Mouse (Mus musculus): ENCODE results near the gene Krtap16-1. TPM values are rescaled to one million over a fixed set of nuclear protein-coding genes. Genes with fewer than 3 reads are reported as not detected.

Gene Krtap16-1
- polyA plus RNA-seq, 1 experiment from 2014 or later, result not detected

DNA sequence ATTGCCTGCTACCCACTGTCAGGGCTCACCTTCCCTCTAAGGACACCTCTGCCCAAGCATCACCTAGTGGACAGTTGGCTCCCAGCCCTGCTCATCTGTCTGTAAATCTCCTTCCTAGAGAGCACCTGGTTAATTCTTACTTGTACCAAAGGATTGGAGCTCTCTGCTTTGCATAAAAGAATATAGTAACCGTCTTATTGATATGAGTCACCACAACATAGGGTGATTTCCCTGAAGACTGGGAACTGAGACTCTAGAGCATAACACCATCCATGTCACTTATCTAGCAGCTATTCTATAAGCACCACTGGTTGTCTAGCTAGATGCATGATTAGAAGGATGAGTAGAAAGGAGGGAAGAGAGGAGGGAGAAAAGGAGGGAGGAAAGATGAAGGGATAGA is 3.0 kb downstream of the Krtap16-1 start:
- Histone ChIP-seq H3K4me1 (ENCODE audit: control insufficient read depth, insufficient read depth, low read length) (no peaks in the 10 kb centered on the region), H3K4me3 (ENCODE audit: low read length) (no peak overlapping the region), H3K4me2 (ENCODE audit: low read depth, low read length) (no peak overlapping the region), H3K27ac (ENCODE audit: low read length) (no peak overlapping the region), H3K9me3 (replicated peaks; ENCODE audit: control insufficient read depth, low read length) (no peaks in the 10 kb centered on the region), H3K9ac (ENCODE audit: low read length) (no peak overlapping the region), H3K36me3 (ENCODE audit: control insufficient read depth, insufficient read depth) (no peaks in the 10 kb centered on the region), H3K27me3 (ENCODE audit: control insufficient read depth, insufficient read depth, low read length) (peaks cover 4% of the 10 kb centered on the region; the same call in 1 of the 2 replicates)
- WGBS, result 82% methylated on average over 1 of the region's 1 CpGs
- no peak for ATAC-seq (replicated peaks; ENCODE audit: extremely low read depth, insufficient read depth, low FRiP score)

DNA sequence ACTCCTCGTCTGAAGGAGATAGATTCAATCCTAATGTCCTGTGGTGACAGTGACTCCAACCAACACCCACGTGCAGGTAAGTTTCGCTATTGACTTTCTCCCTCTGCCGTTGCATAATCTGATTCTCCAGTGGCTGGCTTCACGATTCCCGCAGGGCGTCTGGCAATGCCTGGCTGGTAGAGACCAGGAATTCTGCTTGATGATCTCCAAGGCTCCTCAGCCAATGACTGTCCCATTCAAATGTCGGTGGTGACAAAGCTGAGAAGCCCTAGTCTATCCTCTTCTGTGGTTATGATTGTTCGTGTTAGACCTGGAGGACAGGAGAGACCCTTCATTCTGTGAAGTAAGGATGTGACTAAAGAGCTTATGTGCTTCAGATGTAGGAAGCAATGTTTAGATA is 3.7 kb downstream of the Krtap16-1 start:
- H3K4me2 ChIP-seq (ENCODE audit: low read depth, low read length), result no peak overlapping the region
- 79% methylated on average over 9 of the region's 9 CpGs for WGBS
- H3K27ac ChIP-seq (ENCODE audit: low read length), result no peak overlapping the region
- no peak for ATAC-seq (replicated peaks; ENCODE audit: extremely low read depth, insufficient read depth, low FRiP score)
- H3K9ac ChIP-seq (ENCODE audit: low read length), result no peak overlapping the region
- H3K9me3 ChIP-seq (replicated peaks; ENCODE audit: control insufficient read depth, low read length), result no peaks in the 10 kb centered on the region
- H3K27me3 ChIP-seq (ENCODE audit: control insufficient read depth, insufficient read depth, low read length), result peaks cover 4% of the 10 kb centered on the region; the same call in 1 of the 2 replicates
- no peaks in the 10 kb centered on the region for H3K4me1 ChIP-seq (ENCODE audit: control insufficient read depth, insufficient read depth, low read length)
- no peaks in the 10 kb centered on the region for H3K36me3 ChIP-seq (ENCODE audit: control insufficient read depth, insufficient read depth)
- no peak overlapping the region for H3K4me3 ChIP-seq (ENCODE audit: low read length)

DNA sequence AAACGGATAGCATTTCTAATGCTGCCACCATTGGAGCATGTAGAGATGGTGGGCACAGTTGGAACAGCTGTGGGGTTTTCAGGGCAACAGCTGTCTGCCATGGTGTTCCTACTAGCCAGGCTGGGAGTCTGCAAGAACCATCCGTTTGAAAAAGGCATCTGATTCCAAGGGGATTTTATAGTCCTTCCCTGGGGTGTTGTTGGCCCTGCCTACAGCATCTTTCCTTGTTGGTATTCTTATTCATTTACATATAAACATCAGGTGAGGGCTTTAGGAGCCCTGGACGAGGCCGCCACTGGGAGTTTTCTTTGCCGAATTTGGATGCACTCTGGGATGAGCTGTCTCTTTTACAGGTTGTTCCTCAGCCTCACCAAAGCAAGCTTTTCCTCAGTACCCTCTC is 7.4 kb downstream of the Krtap16-1 start, which contains the start of gene Krtap29-1:
TSS of gene Krtap29-1 (minus strand) at position 101 of the 400 bp plus-strand sequence.
- H3K9ac ChIP-seq (ENCODE audit: low read length), result no peak within 1 kb of the TSS
- no peak for ATAC-seq (replicated peaks; ENCODE audit: extremely low read depth, insufficient read depth, low FRiP score)
- H3K9me3 ChIP-seq (replicated peaks; ENCODE audit: control insufficient read depth, low read length), result no peaks in the 10 kb centered on the region; the same call in 1 of the 2 replicates
- no peaks in the 10 kb centered on the region for H3K4me1 ChIP-seq (ENCODE audit: control insufficient read depth, insufficient read depth, low read length)
- 72% methylated on average over 5 of the region's 5 CpGs for WGBS
- no peak within 1 kb of the TSS for H3K4me3 ChIP-seq (ENCODE audit: low read length)
- H3K27me3 ChIP-seq (ENCODE audit: control insufficient read depth, insufficient read depth, low read length), result no peaks in the 10 kb centered on the region
- no peaks in the 10 kb centered on the region for H3K36me3 ChIP-seq (ENCODE audit: control insufficient read depth, insufficient read depth)
- no peak within 1 kb of the TSS for H3K4me2 ChIP-seq (ENCODE audit: low read depth, low read length)
- H3K27ac ChIP-seq (ENCODE audit: low read length), result no peak within 1 kb of the TSS

DNA sequence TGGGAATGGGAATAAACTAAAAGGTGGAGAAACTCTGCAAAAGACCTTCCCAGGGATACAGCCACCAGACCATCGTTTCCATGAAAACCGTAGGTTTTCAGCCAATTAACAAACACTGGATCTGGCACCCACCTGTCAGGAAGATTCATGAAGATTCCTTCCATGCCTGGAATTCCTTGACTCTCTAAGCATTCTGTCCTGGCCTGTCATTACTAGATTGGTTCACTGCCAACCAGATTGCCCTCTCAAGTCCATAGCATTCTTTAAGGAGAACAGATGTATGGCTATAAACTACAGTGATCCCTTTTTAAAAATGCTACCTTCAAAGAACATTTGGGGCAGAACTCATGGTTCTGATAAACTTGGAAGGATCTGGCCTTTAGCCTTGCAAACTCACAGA is 20.4 kb downstream of the Krtap16-1 start:
- no peaks in the 10 kb centered on the region for H3K27me3 ChIP-seq (ENCODE audit: control insufficient read depth, insufficient read depth, low read length)
- H3K4me1 ChIP-seq (ENCODE audit: control insufficient read depth, insufficient read depth, low read length), result no peaks in the 10 kb centered on the region
- WGBS, result 51% methylated on average over 2 of the region's 2 CpGs
- no peaks in the 10 kb centered on the region for H3K36me3 ChIP-seq (ENCODE audit: control insufficient read depth, insufficient read depth)
- no peak overlapping the region for H3K9ac ChIP-seq (ENCODE audit: low read length)
- no peaks in the 10 kb centered on the region for H3K9me3 ChIP-seq (replicated peaks; ENCODE audit: control insufficient read depth, low read length)
- no peak overlapping the region for H3K27ac ChIP-seq (ENCODE audit: low read length)
- no peak for ATAC-seq (replicated peaks; ENCODE audit: extremely low read depth, insufficient read depth, low FRiP score)
- H3K4me3 ChIP-seq (ENCODE audit: low read length), result no peak overlapping the region
- no peak overlapping the region for H3K4me2 ChIP-seq (ENCODE audit: low read depth, low read length)

DNA sequence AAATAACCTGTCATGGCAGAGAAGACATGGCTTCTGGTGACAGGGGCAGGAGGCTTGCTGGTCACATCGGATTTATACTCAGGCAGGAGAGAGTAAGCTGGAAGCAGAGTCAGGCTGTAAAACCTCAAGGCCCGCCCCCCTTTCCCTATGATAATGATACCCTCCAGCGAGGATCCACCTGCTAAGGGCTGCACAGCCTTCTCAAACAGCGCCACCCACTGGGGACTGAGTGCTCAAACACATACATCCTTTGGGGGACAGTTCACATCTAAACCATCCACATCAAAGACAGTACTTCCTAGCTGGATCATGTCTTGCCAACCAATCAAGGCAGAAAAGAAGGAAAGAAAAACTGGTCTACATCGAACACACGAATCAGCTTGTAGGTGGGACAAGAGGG is 22.2 kb downstream of the Krtap16-1 start:
- ATAC-seq (replicated peaks; ENCODE audit: extremely low read depth, insufficient read depth, low FRiP score), result no peak
- Histone ChIP-seq H3K27ac (ENCODE audit: low read length) (no peak overlapping the region), H3K9ac (ENCODE audit: low read length) (no peak overlapping the region), H3K4me1 (ENCODE audit: control insufficient read depth, insufficient read depth, low read length) (no peaks in the 10 kb centered on the region), H3K9me3 (replicated peaks; ENCODE audit: control insufficient read depth, low read length) (no peaks in the 10 kb centered on the region), H3K4me2 (ENCODE audit: low read depth, low read length) (no peak overlapping the region), H3K27me3 (ENCODE audit: control insufficient read depth, insufficient read depth, low read length) (no peaks in the 10 kb centered on the region), H3K36me3 (ENCODE audit: control insufficient read depth, insufficient read depth) (no peaks in the 10 kb centered on the region), H3K4me3 (ENCODE audit: low read length) (no peak overlapping the region)
- WGBS, result 54% methylated on average over 6 of the region's 6 CpGs

DNA sequence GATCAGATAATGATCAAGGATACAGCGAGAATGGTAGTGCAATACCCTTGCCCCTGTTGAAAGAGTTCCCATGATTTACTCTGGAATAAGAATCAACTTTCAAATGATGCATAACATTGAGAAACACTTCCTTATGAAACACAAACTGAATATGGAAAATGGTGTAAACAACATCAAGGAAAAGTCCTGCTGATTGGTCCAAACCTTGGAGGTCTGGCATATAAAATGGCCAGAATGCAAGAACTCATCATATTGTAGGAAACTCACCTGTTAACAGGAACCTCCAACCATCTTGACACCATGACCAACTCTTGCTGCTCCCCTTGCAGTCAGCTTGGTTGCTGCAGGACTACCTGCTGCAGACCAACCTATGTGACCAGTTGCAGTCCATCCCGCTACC is 38.2 kb downstream of the Krtap16-1 start, which contains the start of gene Krtap9-5:
TSS of gene Krtap9-5 (plus strand) at position 301 of the 400 bp plus-strand sequence.
- Histone ChIP-seq H3K36me3 (ENCODE audit: control insufficient read depth, insufficient read depth) (no peaks in the 10 kb centered on the region), H3K4me1 (ENCODE audit: control insufficient read depth, insufficient read depth, low read length) (no peaks in the 10 kb centered on the region), H3K9me3 (replicated peaks; ENCODE audit: control insufficient read depth, low read length) (no peaks in the 10 kb centered on the region), H3K27me3 (ENCODE audit: control insufficient read depth, insufficient read depth, low read length) (no peaks in the 10 kb centered on the region), H3K4me2 (ENCODE audit: low read depth, low read length) (no peak within 1 kb of the TSS), H3K9ac (ENCODE audit: low read length) (no peak within 1 kb of the TSS), H3K4me3 (ENCODE audit: low read length) (no peak within 1 kb of the TSS), H3K27ac (ENCODE audit: low read length) (no peak within 1 kb of the TSS)
- ATAC-seq (replicated peaks; ENCODE audit: extremely low read depth, insufficient read depth, low FRiP score), result no peak
- 83% methylated on average over 2 of the region's 2 CpGs for WGBS

DNA sequence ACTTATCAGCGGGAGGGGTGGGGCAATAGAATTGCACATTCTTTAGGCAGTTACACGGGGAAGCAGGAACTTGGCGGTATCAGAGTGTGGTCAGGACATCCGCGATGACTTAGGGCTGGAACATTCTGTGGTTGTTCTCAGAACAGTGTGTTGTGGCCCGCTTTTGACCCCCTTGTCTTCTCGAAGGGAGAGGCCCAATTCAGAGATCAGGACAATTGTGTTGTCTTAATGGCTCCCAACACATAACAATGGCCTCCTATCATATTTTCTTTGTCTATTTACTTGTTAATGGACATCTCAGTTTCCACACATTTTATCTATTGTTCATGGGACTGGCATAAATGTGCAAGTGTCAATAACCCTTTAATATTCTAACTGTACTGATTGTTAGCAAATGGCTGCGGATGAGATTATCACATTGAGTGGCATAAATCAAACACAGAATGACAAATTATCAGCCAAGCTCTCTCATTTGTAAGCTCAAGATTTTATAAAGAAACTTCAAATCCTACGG is 48.6 kb downstream of the Krtap16-1 start:
- Histone ChIP-seq H3K4me1 (ENCODE audit: control insufficient read depth, insufficient read depth, low read length) (no peaks in the 10 kb centered on the region), H3K27ac (ENCODE audit: low read length) (no peak overlapping the region), H3K27me3 (ENCODE audit: control insufficient read depth, insufficient read depth, low read length) (no peaks in the 10 kb centered on the region), H3K36me3 (ENCODE audit: control insufficient read depth, insufficient read depth) (no peaks in the 10 kb centered on the region), H3K9ac (ENCODE audit: low read length) (no peak overlapping the region), H3K9me3 (replicated peaks; ENCODE audit: control insufficient read depth, low read length) (no peaks in the 10 kb centered on the region), H3K4me2 (ENCODE audit: low read depth, low read length) (no peak overlapping the region), H3K4me3 (ENCODE audit: low read length) (no peak overlapping the region)
- 76% methylated on average over 9 of the region's 9 CpGs for WGBS
- ATAC-seq (replicated peaks; ENCODE audit: extremely low read depth, insufficient read depth, low FRiP score), result no peak

DNA sequence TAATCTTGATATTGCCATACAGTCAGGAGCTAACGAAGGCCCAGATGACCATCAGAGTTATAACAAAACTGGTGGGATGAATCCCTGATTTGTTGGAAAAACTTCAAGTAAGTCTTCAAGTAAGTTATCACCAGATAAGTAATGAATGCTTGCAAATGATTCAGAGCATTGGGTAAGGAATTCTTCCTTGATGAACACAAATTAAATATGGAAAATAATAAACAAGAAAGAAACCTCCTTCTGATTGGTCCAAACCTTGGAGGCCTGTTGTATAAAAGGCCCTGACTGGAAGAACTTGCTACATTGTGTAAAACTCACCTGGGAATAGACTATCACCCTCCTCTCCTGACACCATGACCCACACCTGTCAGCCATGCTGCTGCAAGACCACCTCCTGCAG is 50.4 kb downstream of the Krtap16-1 start, which contains the start of gene Krtap31-2:
TSS of gene Krtap31-2 (plus strand) at position 301 of the 400 bp plus-strand sequence.
- no peaks in the 10 kb centered on the region for H3K9me3 ChIP-seq (replicated peaks; ENCODE audit: control insufficient read depth, low read length)
- H3K4me1 ChIP-seq (ENCODE audit: control insufficient read depth, insufficient read depth, low read length), result no peaks in the 10 kb centered on the region
- 77% methylated on average over 1 of the region's 1 CpGs for WGBS
- no peaks in the 10 kb centered on the region for H3K27me3 ChIP-seq (ENCODE audit: control insufficient read depth, insufficient read depth, low read length)
- H3K27ac ChIP-seq (ENCODE audit: low read length), result no peak within 1 kb of the TSS
- no peak within 1 kb of the TSS for H3K9ac ChIP-seq (ENCODE audit: low read length)
- ATAC-seq (replicated peaks; ENCODE audit: extremely low read depth, insufficient read depth, low FRiP score), result no peak
- H3K4me2 ChIP-seq (ENCODE audit: low read depth, low read length), result no peak within 1 kb of the TSS
- no peaks in the 10 kb centered on the region for H3K36me3 ChIP-seq (ENCODE audit: control insufficient read depth, insufficient read depth)
- H3K4me3 ChIP-seq (ENCODE audit: low read length), result no peak within 1 kb of the TSS
